Mouse (Mus musculus) retina, adult 2 months (tissue): ENCODE measurements around the gene Ift20.
"Not testable (repeated sequence)": the region's sequence is repeated elsewhere in the genome, so short reads cannot be mapped to it uniquely, and the experiment has no call there.

Experiments used
- DNase-seq: peaks from one replicate; pipeline ENCODE4 v3.0.0-alpha.2; 2012; ENCODE audit warnings: low read depth, low spot score

Ift20 gene

DNA sequence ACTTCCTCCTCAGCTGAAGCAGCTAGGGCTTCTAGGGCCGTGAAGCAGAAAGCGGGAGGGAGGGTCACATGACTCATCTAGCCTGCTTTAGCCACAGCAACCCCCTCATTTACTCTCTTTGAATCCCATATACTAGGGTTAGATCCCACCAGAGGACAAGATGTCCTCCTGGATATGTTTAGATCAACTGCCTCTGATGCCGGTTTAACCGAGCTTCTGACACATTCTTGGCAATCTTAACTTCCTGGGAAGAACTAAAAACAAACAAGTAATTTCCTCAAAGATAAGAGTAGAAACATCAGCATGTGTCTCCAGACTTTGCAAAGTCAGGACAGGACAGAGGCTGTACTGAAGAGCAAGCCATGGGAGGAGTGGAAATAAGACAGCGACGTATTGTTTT, 30.6 kb downstream of the Ift20 start:
- DNase-seq = no peak

DNA sequence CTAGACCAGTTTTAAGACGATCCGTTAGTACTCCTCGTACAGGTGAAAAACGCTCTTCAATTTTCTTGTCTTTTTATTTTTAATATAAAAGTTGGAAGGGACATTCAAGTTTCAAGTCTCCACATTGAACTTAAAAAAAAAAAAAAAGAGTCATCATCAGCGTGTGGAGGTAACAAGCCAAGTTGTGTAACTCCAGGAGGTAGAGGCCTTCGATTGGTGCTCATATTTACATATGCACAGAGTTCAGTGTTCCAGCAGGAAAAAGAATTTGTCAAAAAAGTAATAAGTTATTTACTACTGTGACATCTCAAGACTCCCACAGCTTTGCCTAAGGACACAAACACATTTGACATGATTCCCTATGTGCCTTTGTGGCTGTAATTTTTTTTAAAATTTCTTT, 31.5 kb downstream of the Ift20 start:
- no peak for DNase-seq

DNA sequence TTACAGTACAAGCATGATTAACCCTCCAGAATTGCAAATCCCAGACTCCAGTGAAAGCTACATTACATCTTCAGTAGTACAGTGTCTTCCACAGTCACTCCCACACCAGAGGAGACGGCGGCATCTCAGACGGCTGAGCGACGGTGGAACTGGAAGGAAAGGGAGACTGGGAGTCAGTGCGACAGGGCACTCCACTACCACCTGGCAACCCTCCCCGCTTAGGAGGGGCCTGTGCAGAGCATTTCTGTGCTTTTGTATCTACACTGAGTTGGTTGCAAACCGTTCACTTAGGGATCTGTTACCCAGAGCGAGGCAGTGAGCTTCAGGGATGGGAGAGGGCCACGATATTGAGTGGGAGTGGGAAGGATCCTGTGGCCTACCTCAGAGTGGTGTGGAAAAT, 32.7 kb downstream of the Ift20 start:
- DNase-seq = no peak

- DNase-seq = no peak
Observed at GRCm38 (mm10) chr11:78569806-78570205, 33.6 kb downstream of the Ift20 start.

- DNase-seq = no peak
Observed at GRCm38 (mm10) chr11:78571441-78571840, 35.3 kb downstream of the Ift20 start.

- no peak for DNase-seq
Observed at GRCm38 (mm10) chr11:78571854-78572253, 35.7 kb downstream of the Ift20 start.

GRCm38 (mm10) chr11:78574031-78574430, 37.9 kb downstream of the Ift20 start:
- not testable (repeated sequence) for DNase-seq

DNA sequence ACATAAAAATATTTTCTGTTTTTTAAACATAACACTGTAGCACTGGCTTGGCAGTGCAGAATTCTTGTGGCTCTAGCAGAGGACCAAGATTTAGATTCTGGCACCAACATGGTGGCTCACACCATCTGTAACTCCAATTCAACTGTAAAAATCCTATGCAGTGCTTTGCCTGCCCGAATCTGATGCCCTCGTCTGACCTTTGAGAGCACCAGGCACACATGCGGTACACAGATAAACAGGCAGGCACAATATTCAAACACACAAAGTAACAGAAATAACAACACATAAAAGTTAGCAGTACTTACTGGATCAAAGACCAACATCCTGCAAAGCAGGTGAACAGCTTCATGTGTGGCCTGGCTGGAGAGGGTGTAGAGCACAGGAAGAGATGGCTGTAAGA, 38.4 kb downstream of the Ift20 start:
- DNase-seq = no peak

- no peak for DNase-seq
Observed at GRCm38 (mm10) chr11:78574975-78575374, 38.8 kb downstream of the Ift20 start.

DNA sequence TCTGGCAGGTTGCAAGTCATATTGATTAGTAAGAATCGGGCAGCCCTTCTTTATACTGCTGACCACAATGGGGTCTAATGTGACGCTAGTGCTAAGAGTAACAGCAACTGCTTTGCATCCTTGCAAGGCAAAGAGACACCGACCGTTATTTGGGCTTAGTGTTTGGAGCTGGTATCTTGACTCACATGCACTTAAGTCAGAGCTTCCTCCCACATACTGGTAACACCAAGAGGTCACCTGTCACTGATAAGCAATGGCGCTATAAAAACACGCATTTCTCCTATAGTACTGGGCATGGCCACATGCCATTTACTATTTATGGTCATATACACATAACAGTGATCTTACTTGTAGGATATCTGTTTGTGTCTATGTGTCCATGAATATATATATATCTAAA, 46.7 kb downstream of the Ift20 start:
- DNase-seq = no peak

- no peak for DNase-seq
Observed at GRCm38 (mm10) chr11:78586099-78586498, 49.9 kb downstream of the Ift20 start.

DNA sequence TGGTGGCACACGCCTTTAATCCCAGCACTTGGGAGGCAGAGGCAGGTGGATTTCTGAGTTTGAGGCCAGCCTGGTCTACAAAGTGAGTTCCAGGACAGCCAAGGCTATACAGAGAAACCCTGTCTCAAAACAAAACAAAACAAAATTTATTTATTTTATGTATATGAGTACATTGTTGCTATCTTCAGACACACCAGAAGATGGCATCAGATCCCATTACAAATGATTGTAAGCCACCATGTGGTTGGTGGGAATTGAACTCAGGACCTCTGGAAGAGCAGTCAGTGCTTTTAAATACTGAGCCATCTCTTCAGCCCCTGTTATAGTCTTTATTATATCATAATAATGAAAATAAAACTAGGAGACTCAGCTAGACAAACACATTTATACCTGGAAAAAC, 51.5 kb downstream of the Ift20 start:
- not testable (repeated sequence) for DNase-seq
